Mouse (Mus musculus): ENCODE measurements around the gene Cacnb3.

Cacnb3 gene

DNA sequence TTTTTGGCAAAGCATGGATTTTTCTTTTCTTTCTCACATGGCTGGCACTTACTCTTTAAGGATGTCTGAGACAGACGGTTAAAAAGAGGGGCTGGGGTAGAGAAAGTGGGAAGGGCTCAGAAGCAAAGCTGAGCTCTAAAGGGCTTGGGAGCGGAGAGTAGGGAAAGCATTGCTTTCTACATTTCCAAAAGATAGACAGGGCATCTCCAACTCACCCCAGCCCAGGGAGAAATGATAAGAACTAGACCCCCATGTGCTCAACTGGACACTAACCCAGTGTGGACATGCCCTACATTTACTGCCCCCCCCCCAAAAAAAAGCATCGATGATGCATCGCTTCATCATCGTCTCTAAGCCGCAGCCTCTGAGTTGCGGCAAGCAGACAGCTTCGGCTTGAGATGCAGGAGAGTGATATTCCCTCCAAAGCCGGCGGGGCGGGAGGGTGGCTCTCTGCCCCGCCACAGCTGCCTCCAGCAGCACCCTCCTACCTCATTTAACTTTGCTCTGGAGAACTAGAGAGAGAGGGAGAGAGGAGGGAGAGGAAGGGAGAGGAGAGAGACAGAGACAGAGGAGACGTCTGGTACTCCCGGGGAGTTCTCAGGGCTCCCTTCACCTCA is 45.1 kb downstream of the Cacnb3 start:
- peak; percentile 41 for DNase-seq (ENCODE audit: low read depth, low spot score)

GRCm38 (mm10) chr15:98676471-98676870 is 45.8 kb downstream of the Cacnb3 start:
- peak; percentile 47 for DNase-seq (ENCODE audit: low read depth, low spot score)

- DNase-seq (ENCODE audit: low read depth, low spot score) = peak; percentile 93
These were observed 46.5 kb downstream of the Cacnb3 start, which contains the start of gene Rnd1 for GRCm38 (mm10) chr15:98676940-98677728. Rnd1 (minus strand) TSS chr15:98677461.

GRCm38 (mm10) chr15:98677977-98678376 is 47.3 kb downstream of the Cacnb3 start:
- DNase-seq (ENCODE audit: low read depth, low spot score) = no peak

- no peak for DNase-seq (ENCODE audit: low read depth, low spot score)
These were observed 50.0 kb downstream of the Cacnb3 start for GRCm38 (mm10) chr15:98680660-98681059.

GRCm38 (mm10) chr15:98681633-98682032 is 51.0 kb downstream of the Cacnb3 start:
- DNase-seq (ENCODE audit: low read depth, low spot score) = no peak

DNA sequence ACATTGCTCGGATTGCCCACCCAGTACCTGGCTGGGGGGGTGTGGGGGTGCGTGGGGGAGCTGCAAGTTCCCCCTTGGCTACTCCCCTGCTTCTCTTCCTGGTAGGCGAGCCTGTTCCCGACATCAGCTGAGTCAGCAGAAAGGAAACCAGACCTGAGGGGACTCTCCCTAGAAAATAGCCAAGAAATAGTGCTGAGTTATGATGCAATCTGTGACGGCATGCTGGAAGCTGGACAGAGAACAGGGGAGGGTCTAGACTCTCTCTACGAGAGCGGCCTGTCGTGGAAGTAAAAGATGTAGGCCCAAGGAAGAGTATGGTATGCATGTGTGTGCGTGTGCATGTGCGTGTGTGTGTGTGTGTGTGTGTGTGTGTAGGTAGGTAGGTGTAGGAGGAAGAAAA is 52.5 kb downstream of the Cacnb3 start:
- DNase-seq (ENCODE audit: low read depth, low spot score) = peak; percentile 71

GRCm38 (mm10) chr15:98683746-98684145 is 53.1 kb downstream of the Cacnb3 start:
- DNase-seq (ENCODE audit: low read depth, low spot score) = no peak

DNA sequence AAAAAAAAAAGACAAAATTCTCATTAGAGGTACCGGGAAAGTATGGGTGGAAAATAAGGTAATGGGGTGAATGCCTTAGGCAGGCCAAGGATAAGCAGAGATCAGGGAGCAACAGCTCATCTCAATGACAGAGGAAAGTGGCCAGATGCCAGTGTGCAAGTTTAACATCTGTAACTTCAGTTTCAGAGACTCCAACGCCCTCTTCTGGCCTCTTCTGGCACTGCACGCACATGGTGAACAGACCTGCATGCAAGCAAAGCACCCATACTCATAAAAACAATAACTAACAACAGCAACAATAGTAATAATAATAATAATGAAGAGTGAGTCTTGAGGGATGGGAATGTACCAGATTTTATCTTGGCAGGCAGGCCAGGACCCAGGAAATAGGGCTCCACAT is 55.3 kb downstream of the Cacnb3 start:
- DNase-seq (ENCODE audit: low read depth, low spot score) = peak; percentile 29

DNA sequence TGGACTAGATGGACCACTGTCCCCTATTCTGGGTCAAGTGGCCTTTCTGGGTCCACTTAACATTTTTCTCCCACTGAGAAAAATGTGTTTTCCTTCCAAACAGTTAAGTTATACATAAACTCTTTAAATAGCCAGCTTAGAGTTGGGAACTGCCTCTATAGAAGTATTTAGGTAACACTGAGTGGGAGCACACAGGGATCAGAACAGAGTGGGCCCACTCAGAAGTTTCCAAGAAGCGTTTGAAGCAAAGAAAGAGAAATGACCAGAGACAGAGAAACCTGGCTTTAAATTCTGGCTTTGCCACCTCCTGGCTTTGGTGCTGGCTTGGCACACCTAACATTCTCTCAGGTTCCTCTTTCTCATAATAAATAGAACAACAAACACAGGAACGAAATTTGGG is 59.0 kb downstream of the Cacnb3 start:
- DNase-seq (ENCODE audit: low read depth, low spot score) = no peak

- DNase-seq (ENCODE audit: low read depth, low spot score) = no peak
These were observed 61.0 kb downstream of the Cacnb3 start for GRCm38 (mm10) chr15:98691486-98692147.

DNA sequence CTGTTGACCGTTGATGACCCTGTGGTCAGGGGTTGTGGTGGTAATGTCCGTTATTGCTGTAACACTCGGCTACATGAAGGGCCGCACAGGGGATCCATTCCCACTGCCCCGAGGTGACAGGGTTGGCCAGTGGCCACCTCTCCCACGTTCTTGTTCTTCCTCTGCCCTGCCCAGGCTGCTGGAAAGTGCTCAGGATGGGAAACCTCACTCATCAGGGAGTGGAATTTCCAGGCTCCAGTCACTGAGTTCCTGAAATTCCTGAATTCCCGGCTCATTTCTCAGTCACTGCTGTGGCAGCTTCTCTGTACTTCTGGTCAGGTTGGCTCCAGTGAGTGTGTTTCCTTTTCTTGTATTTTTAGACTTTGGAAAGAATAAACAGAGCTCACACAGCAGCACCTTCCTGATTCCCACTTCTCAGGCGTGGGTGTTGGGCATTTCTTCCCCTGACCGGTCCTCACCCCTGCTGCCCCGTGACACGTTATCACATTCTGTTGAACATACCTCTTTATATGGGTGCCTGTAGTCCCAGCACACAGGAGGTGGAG is 61.6 kb downstream of the Cacnb3 start:
- peak; percentile 92 for DNase-seq (ENCODE audit: low read depth, low spot score)
